Mouse (Mus musculus): ENCODE results near the gene Pld6. TPM values are rescaled to one million over a fixed set of nuclear protein-coding genes. Genes with fewer than 3 reads are reported as not detected.
"Not testable (repeated sequence)": the region's sequence is repeated elsewhere in the genome, so short reads cannot be mapped to it uniquely, and the experiment has no call there.

Pld6 gene
- polyA plus RNA-seq, 1 experiment from 2014 or later = 2.8 TPM

DNA sequence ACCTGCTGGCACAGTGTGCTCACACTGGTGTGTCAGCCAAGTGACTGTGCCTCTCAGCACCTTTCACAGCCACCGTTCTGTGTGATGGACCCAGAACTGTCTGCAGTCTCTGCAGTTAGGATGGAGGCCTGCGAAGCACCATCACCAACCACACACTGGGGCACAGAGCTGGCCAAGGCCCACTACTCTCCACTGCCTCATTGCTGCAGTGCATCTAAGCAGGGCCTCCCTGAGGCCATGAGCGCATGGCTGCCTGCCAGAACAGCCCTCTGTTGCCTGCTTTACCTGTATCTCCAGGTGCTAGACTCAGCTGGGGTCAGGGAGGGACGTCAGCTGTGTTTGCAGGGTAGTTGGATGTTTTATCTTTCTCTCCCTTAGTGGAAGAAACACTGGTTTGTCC is 43.1 kb downstream of the Pld6 start:
- Histone ChIP-seq H3K27me3 (no peaks in the 10 kb centered on the region), H3K9me3 (replicated peaks) (no peaks in the 10 kb centered on the region), H3K4me2 (no peak overlapping the region), H3K9ac (no peak overlapping the region), H3K4me1 (replicated peaks) (peaks cover 11% of the 10 kb centered on the region), H3K27ac (no peak overlapping the region), H3K4me3 (replicated peaks) (no peak overlapping the region), H3K36me3 (peaks cover 50% of the 10 kb centered on the region)
- ATAC-seq (ENCODE audit: low read depth) = no peak
- DNase-seq = no peak
- WGBS (ENCODE audit: insufficient replicate concordance) = 86% methylated on average over 4 of the region's 4 CpGs

GRCm38 (mm10) chr11:59743712-59744111 is 43.7 kb downstream of the Pld6 start:
- no peak overlapping the region for H3K27ac ChIP-seq
- WGBS (ENCODE audit: insufficient replicate concordance) = 87% methylated on average over 1 of the region's 1 CpGs
- DNase-seq (no peak), ATAC-seq (ENCODE audit: low read depth) (no peak)
- no peak overlapping the region for H3K4me2 ChIP-seq
- no peaks in the 10 kb centered on the region for H3K27me3 ChIP-seq
- no peak overlapping the region for H3K9ac ChIP-seq
- H3K36me3 ChIP-seq = peaks cover 47% of the 10 kb centered on the region
- H3K9me3 ChIP-seq (replicated peaks) = no peaks in the 10 kb centered on the region
- H3K4me1 ChIP-seq (replicated peaks) = peaks cover 17% of the 10 kb centered on the region
- H3K4me3 ChIP-seq (replicated peaks) = no peak overlapping the region

- WGBS (ENCODE audit: insufficient replicate concordance) = 71% methylated on average over 2 of the region's 2 CpGs
- Histone ChIP-seq H3K4me2 (no peak overlapping the region), H3K4me3 (replicated peaks) (no peak overlapping the region), H3K9ac (no peak overlapping the region), H3K27me3 (no peaks in the 10 kb centered on the region), H3K4me1 (replicated peaks) (peaks cover 21% of the 10 kb centered on the region), H3K36me3 (peaks cover 50% of the 10 kb centered on the region), H3K9me3 (replicated peaks) (no peaks in the 10 kb centered on the region), H3K27ac (no peak overlapping the region)
- DNase-seq (no peak), ATAC-seq (ENCODE audit: low read depth) (no peak)
Measured at GRCm38 (mm10) chr11:59743307-59743706, 44.1 kb downstream of the Pld6 start.

DNA sequence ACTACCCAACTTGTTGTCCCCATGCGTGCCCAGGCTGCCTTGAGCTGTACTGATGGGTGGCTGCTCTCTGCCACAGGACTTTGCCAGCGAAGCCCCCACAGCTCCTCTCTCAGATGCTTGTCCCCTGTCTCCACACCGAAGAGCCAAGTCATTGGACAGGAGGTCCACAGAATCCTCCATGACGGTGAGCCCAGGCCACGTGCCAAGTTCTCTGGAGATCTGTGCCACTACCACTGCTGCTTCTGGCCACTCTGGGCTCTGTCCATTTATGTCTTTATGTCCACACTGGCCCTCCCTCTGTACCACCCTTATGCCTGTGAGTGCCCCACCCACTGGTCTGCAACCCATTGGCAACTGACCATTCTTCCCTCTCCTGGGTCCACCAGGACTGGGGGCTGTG is 45.5 kb downstream of the Pld6 start:
- no peak overlapping the region for H3K9ac ChIP-seq
- H3K4me1 ChIP-seq (replicated peaks) = peaks cover 21% of the 10 kb centered on the region
- no peak overlapping the region for H3K4me3 ChIP-seq (replicated peaks)
- no peak overlapping the region for H3K27ac ChIP-seq
- 91% methylated on average over 5 of the region's 5 CpGs for WGBS (ENCODE audit: insufficient replicate concordance)
- H3K27me3 ChIP-seq = no peaks in the 10 kb centered on the region
- ATAC-seq (ENCODE audit: low read depth) (no peak), DNase-seq (no peak)
- H3K4me2 ChIP-seq = no peak overlapping the region
- no peaks in the 10 kb centered on the region for H3K9me3 ChIP-seq (replicated peaks)
- peaks cover 64% of the 10 kb centered on the region for H3K36me3 ChIP-seq

- H3K36me3 ChIP-seq = peaks cover 72% of the 10 kb centered on the region
- no peak overlapping the region for H3K27ac ChIP-seq
- H3K4me1 ChIP-seq (replicated peaks) = peaks cover 21% of the 10 kb centered on the region
- H3K4me3 ChIP-seq (replicated peaks) = no peak overlapping the region
- ATAC-seq (ENCODE audit: low read depth) (no peak), DNase-seq (no peak)
- H3K9me3 ChIP-seq (replicated peaks) = no peaks in the 10 kb centered on the region
- H3K27me3 ChIP-seq = no peaks in the 10 kb centered on the region
- H3K4me2 ChIP-seq = no peak overlapping the region
- no peak overlapping the region for H3K9ac ChIP-seq
- 25% methylated on average over 2 of the region's 2 CpGs for WGBS (ENCODE audit: insufficient replicate concordance)
Measured at GRCm38 (mm10) chr11:59739996-59740395, 47.4 kb downstream of the Pld6 start.

GRCm38 (mm10) chr11:59737250-59737649 is 50.2 kb downstream of the Pld6 start:
- ATAC-seq (ENCODE audit: low read depth) (no peak), DNase-seq (no peak)
- Histone ChIP-seq H3K27me3 (no peaks in the 10 kb centered on the region), H3K4me2 (no peak overlapping the region), H3K9ac (no peak overlapping the region), H3K9me3 (replicated peaks) (no peaks in the 10 kb centered on the region), H3K27ac (no peak overlapping the region), H3K4me1 (replicated peaks) (peaks cover 21% of the 10 kb centered on the region), H3K4me3 (replicated peaks) (no peak overlapping the region), H3K36me3 (peaks cover 46% of the 10 kb centered on the region)
- 83% methylated on average over 12 of the region's 12 CpGs for WGBS (ENCODE audit: insufficient replicate concordance)

DNA sequence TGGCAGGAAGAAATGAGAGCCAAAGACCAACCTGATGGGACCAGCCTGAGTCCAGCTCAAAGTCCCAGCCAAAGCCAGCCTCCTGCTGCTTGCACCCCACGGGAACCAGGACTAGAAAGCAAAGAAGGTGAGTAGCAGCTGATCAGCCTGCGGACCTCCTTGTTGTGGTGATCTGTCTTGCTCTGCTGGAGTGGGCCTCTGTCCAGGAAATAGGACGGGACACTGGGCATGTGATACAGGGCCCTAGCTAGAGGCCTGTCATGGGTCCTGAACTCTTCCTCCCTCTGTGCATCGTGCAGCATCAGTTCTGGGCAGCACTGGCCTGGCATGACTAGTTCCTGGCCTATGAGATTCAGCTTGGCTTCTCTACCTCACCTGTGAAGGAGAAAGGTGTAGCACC is 51.5 kb downstream of the Pld6 start:
- not testable (repeated sequence) for H3K9me3 ChIP-seq (replicated peaks)
- H3K36me3 ChIP-seq = peaks cover 35% of the 10 kb centered on the region

DNA sequence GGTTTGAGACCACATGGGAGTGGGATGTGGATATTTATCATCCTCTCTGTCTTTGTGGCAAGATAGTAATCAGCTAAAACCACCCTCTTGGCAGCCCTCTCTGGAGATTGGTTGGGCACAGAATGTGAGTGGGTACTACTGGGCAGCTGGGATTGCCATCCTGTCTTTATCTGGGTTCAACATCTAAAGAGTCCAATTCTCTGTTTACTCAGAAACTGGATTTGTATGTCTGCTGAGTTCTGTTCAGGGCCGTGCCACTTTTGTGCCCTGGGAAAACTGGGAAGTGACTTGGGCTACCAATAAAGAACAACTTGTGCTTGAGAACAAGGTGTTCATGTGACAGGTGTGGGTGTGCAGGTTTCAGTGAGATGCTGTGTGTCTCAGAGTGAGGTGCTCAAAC is 53.1 kb downstream of the Pld6 start:
- no peaks in the 10 kb centered on the region for H3K9me3 ChIP-seq (replicated peaks)
- peaks cover 40% of the 10 kb centered on the region for H3K36me3 ChIP-seq
- H3K4me1 ChIP-seq (replicated peaks) = peaks cover 10% of the 10 kb centered on the region
- ATAC-seq (ENCODE audit: low read depth) = no peak
- 82% methylated on average over 1 of the region's 1 CpGs for WGBS (ENCODE audit: insufficient replicate concordance)
- H3K9ac ChIP-seq = no peak overlapping the region
- no peak for DNase-seq
- H3K4me2 ChIP-seq = no peak overlapping the region
- H3K4me3 ChIP-seq (replicated peaks) = no peak overlapping the region
- no peak overlapping the region for H3K27ac ChIP-seq
- no peaks in the 10 kb centered on the region for H3K27me3 ChIP-seq

More for the DNA sequence above, 51.5 kb downstream of the Pld6 start:
- H3K27ac ChIP-seq; H3K4me2 ChIP-seq; H3K4me3 ChIP-seq (replicated peaks); DNase-seq; H3K9ac ChIP-seq; ATAC-seq (ENCODE audit: low read depth); H3K27me3 ChIP-seq: not testable (repeated sequence)
- 69% methylated on average over 4 of the region's 4 CpGs for WGBS (ENCODE audit: insufficient replicate concordance)
- H3K4me1 ChIP-seq (replicated peaks) = peaks cover 21% of the 10 kb centered on the region

Other genes with a start within 250 kb of the Pld6 start
- 0.27 and 0.46 TPM in 2 replicates for gene Nlrp3, start 246.1 kb downstream of the Pld6 start, polyA plus RNA-seq (2015; fragmentation: Nextera tagmentation; extraction: Ambion mirVana)
- gene Olfr222, start 211.4 kb downstream of the Pld6 start, polyA plus RNA-seq (2015; fragmentation: Nextera tagmentation; extraction: Ambion mirVana) = not detected in 2 replicates
- gene Olfr223, start 194.4 kb downstream of the Pld6 start, polyA plus RNA-seq (2015; fragmentation: Nextera tagmentation; extraction: Ambion mirVana) = not detected in 2 replicates
- 10.7 and 11.8 TPM in 2 replicates for gene Mprip, start 126.3 kb downstream of the Pld6 start, polyA plus RNA-seq (2015; fragmentation: Nextera tagmentation; extraction: Ambion mirVana)
- 14.0 and 15.6 TPM in 2 replicates for gene Flcn, start 22.4 kb upstream of the Pld6 start, polyA plus RNA-seq (2015; fragmentation: Nextera tagmentation; extraction: Ambion mirVana)
- gene Nt5m, start 51.8 kb upstream of the Pld6 start, polyA plus RNA-seq (2015; fragmentation: Nextera tagmentation; extraction: Ambion mirVana) = 13.6 and 14.4 TPM in 2 replicates
- gene Cops3, start 52.2 kb upstream of the Pld6 start, polyA plus RNA-seq (2015; fragmentation: Nextera tagmentation; extraction: Ambion mirVana) = 127 and 141 TPM in 2 replicates
- 26.2 and 26.8 TPM in 2 replicates for gene Med9, start 160.6 kb upstream of the Pld6 start, polyA plus RNA-seq (2015; fragmentation: Nextera tagmentation; extraction: Ambion mirVana)
- 1.0 and 1.2 TPM in 2 replicates for gene Rasd1, start 177.3 kb upstream of the Pld6 start, polyA plus RNA-seq (2015; fragmentation: Nextera tagmentation; extraction: Ambion mirVana)